Mouse (Mus musculus) granulocyte monocyte progenitor cell, adult 5-6 weeks (primary cell): ENCODE measurements around the gene Gm10147. TPM values are rescaled to one million over a fixed set of nuclear protein-coding genes. Genes with fewer than 3 reads are reported as not detected.
"Not testable (repeated sequence)": the region's sequence is repeated elsewhere in the genome, so short reads cannot be mapped to it uniquely, and the experiment has no call there.

Source experiments
- ATAC-seq: replicated peaks from 2 replicates; pipeline ENCODE4 v1.8.0; 2016; ENCODE audit warnings: mild to moderate bottlenecking, moderate TSS enrichment, inconsistent platforms; ENCODE audit not compliant: poor library complexity, severe bottlenecking
- total RNA-seq, 2 experiments: library from RNA; stranded (forward) in 1 of 2; stranded (reverse) in 1 of 2; fragments of 200-712, 200-1000 nt in 1 of 2; fragments of >200 nt in 1 of 2; fragmentation: Nextera tagmentation in 1 of 2; gene quantifications; 2 replicates each; pipeline ENCODE4 v1.2.3; 2014 to 2017

Gm10147 gene
- total RNA-seq (2014; fragmentation: Nextera tagmentation), result not detected in 2 replicates
- not detected in 2 replicates for total RNA-seq (2017)

DNA sequence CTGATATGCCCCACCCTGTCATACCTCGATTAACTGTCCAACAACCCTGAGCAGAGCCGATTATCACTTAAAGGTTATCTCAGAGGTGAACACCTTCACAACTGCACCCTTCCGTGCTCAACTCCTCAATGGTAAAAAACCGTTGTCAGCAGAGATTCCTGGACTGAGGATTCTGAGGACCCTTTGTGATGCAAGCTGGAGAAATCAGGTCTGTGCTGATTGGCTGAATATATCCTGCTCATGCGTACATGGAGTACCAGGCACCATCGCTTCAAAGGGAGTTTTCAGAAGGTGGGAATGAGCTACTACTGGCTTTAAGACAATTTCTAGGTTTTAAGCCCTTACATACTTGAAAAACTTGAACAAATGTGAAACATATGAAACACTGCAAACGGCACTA, at the start of gene Gm10147:
Gene Gm10147 (minus strand): TSS at position 101 of the 400 bp plus-strand sequence.
- not testable (repeated sequence) for ATAC-seq
